Mouse (Mus musculus) adrenal gland, postnatal 14 days (tissue): Measurements from ENCODE around the gene Npm3. TPM values are rescaled to one million over a fixed set of nuclear protein-coding genes. Genes with fewer than 3 reads are reported as not detected.

Experiments
- DNase-seq: peaks from one replicate; pipeline ENCODE4 v3.0.0; 2021; ENCODE audit warnings: mixed read lengths
- long read RNA-seq, 2 experiments: library from polyadenylated mRNA; stranded (forward); transcript quantifications; one replicate each; pipeline ENCODE4 v2.0.0; 2021
- total RNA-seq: library from RNA; stranded (reverse); gene quantifications from 2 replicates; pipeline ENCODE4 v1.2.3, GENCODE M21; 2021

Gene Npm3
- total RNA-seq = 27.1 and 33.6 TPM in 2 replicates
- long read RNA-seq, experiment 1, partial matches to known transcripts = 2 of 3 reads
- long read RNA-seq, experiment 1, other reads (novel, unspliced or antisense) = 0 of 3 reads
- long read RNA-seq, experiment 2, partial matches to known transcripts = 3 of 4 reads
- long read RNA-seq, experiment 2, other reads (novel, unspliced or antisense) = 0 of 4 reads

DNA sequence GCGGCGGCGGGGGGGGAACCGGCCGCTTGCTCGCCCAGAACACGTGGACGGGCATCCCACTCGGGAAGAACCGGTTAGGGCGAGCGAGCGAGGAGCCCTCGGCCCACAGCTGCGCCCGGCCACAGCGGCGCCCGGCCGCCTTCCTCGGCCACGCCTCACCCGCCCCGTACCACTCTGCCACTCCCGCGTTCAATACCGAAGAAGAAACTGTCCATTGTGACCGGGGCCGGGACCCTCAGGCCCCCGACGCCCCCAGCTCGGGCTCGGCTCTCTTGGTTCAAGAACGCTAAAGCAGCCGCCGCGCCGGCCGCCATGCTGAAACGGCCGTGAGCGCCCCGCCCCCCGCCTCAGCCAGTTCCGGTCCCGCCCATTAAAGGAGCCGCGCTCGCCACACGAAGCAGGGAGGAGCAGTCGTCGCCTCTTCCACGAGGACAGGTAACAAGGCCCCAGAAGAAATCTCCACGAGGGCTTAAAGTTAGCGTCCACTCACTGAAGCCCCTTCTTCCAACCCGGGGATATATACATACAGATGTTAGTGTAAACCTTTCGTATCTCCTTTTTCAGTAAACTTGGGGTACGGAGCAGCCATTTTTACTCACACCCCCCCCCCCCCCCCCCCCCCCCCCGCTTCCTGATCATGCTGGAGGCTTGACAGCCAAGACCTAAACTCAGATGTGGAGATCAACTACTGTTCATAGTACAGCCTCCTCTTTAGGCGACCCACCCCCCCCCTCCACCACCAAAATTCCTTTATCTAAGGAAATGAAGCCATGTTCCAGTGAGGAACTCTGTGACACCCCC lies at the start of gene Npm3:
TSS of gene Npm3 (minus strand) at position 349 of the 801 bp plus-strand sequence.
- peak; percentile 94 for DNase-seq

DNA sequence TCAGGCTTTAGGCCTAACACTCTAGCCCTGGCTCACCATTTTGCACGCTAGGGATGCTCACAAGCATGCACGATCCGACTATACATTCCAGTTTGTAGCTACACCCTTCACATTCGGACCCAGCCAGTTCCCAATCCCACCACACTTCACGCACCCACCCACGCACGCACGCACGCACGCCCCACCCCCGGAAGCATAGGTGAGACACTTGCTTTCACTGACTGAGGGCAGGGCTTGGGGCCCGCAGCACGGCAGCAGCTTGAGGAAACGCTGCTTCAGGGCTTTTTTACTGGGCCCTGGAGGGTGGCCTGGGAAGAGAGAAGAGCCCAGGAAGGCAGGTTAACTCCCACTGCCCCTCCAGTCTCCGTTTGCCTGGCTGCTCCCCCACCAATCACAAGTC lies 47.5 kb upstream of the Npm3 start:
- no peak for DNase-seq

DNA sequence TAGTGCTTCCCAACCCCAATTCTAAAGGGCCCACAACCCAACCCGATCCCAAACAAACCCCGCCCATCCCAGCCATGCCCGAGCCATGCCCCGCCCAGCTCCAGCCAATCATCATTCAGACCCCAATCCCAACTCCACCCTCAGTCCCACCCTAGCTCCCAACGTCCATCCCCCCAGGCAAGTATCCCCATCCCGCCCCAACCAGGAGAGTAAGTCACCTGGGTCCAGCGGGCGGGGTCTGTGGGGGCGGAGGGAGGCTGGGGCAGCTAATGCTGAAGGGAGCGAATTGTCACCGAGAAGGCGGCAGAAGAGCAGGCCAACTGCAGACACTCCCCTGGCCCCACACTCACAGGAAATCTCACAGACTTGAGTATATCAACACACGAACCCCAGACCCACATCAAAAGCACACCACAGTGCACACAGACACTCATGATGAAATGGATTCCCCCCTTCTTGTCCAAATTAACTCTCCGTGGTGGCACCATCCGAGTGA lies 46.7 kb upstream of the Npm3 start:
- DNase-seq = peak; percentile 46

- no peak for DNase-seq
Measured at GRCm38 (mm10) chr19:45795406-45795944, 46.1 kb upstream of the Npm3 start.

DNA sequence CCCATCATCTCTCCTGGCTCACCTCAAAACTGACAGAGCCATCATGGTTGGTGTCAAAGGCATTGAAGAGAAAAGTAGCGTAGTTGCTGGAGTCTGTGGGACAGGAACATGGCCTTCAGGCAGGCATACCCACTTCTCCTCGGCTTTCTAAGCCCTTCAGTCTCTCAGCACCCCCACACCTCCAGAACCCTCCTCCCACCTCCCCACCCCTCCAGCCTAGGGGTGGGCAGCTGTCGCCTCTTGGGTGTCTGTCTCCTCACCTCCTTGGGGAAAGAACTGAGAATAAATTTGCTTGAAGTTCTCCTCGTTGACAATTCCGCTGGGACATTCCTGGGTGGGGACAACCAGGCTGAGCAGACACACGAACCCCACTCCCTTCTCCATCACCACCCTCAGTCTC lies 45.3 kb upstream of the Npm3 start:
- no peak for DNase-seq

- no peak for DNase-seq
Measured at GRCm38 (mm10) chr19:45792404-45792803, 43.0 kb upstream of the Npm3 start.

- DNase-seq = no peak
Measured at GRCm38 (mm10) chr19:45789888-45790874, 40.8 kb upstream of the Npm3 start.

- DNase-seq = no peak
Measured at GRCm38 (mm10) chr19:45789365-45789764, 40.0 kb upstream of the Npm3 start.

DNA sequence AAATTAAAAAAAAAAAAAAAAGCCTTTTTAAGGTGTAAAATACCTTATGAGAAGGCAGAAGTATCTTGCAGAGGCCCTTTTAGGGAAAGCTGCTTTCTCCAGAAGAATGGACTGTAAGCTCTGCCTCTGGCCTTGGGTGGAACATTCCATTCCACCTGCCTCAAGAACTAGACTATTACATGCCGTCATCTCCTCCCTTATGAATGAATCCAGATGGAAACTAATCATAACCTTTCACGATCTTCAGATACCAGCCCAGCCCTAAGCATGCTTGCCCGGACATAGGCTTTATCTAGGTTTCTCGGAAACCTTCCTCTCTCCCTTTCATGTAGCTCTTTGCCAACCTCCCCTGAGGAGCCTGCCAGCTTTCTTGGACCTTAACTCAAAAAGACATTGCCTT lies 38.9 kb upstream of the Npm3 start:
- DNase-seq = no peak

- no peak for DNase-seq
Measured at GRCm38 (mm10) chr19:45787450-45787849, 38.1 kb upstream of the Npm3 start.

DNA sequence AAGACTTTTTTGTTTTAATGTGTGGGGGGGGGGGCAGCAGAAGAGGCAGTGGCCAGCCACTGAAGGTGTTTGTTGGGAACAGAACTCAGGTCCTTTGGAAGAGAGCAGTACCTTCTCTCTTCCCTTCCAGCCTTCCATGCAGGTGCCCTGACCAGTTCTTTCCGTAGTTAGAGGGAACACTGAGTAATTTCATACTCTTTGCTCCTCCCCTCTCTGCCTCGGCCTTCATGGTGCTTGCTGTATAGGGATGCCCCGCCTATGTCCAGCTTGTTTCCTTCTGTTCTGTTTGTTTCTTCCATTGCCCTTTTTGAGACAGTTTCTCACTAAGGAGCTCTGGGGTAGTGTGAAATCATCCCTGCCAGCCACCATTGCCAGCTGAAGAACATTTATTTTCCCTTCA lies 36.1 kb upstream of the Npm3 start:
- DNase-seq = no peak

- no peak for DNase-seq
Measured at GRCm38 (mm10) chr19:45783933-45784576, 34.7 kb upstream of the Npm3 start.

DNA sequence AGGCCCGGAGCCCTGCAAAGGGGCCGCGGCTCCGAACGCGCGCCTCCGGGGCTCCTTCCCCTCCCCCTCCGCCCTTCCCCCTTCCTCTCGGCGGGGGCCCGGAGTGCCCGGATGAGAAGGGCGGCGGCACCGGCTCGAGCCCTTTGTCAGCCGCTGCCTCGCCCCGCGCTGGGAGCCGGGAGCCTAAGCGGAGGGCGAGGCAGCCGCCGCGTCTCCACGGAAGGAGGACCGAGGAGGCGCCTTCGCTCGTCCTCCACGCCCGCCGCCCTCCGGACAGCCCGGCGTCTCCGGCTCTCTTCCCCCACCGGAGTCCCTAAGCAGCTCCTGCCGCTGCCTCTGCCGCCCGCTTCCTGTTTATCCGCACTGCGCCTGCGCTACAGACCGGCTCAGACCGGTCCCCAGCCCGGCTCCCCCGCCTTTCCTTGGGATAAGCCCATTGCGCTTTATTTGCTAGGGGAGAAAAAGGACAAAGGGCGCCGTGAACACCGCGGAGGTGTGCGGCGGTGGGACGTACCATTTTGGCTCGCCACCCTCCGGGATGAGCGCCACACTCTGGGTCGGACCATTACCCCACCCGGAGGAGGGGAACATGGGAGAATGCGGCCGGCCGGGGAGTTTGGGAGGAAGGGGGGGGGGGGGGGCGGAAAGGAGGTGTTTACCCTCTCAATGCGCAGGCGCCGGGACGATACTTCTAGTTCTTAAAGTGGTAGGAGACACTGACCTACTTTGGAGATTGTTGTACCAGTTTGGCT lies 34.0 kb upstream of the Npm3 start, which contains the start of gene Mgea5:
TSS of gene Mgea5 (minus strand) at position 657 of the 752 bp plus-strand sequence.
- DNase-seq = peak; percentile 99

DNA sequence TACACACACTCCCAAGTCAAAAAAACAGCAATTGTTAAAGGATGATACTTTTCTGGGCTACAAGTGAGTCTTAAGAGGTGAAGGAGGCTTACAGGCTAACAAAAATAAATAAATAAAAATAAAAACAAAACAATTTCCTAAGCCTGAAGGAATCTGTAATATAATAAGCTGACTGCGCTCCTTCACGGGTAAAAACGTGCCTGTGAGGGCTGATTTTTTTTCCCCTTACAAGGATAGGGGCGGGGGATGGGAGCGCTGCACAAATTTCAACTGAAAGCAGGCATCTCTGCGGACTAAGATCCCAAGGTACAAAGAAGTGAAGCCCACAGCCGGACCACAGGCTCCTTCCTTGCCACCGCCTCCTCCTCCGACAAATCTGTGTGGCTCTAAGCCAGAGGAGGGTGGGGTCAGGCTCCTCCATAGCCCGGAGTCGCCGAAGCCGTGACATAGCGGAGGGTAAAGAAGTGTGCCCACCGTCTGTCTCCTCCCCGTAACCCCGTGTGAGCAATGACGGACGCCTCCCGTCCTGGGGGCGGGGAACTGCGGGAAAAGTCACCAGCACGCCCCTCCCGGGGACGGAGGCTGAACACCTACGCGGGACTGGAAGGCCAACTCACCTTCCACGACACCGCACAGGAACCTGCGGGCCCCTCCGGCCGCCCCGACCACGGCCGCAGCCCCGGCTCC lies 33.1 kb upstream of the Npm3 start:
- DNase-seq = peak; percentile 87

- no peak for DNase-seq
Measured at GRCm38 (mm10) chr19:45781676-45782075, 32.3 kb upstream of the Npm3 start.

- no peak for DNase-seq
Measured at GRCm38 (mm10) chr19:45780350-45780915, 31.0 kb upstream of the Npm3 start.

- no peak for DNase-seq
Measured at GRCm38 (mm10) chr19:45775486-45775885, 26.1 kb upstream of the Npm3 start.

- DNase-seq = no peak
Measured at GRCm38 (mm10) chr19:45771501-45771900, 22.1 kb upstream of the Npm3 start.

- DNase-seq = no peak
Measured at GRCm38 (mm10) chr19:45760810-45761209, 11.4 kb upstream of the Npm3 start.

GRCm38 (mm10) chr19:45758671-45759070 lies 9.3 kb upstream of the Npm3 start:
- DNase-seq = no peak
